Mouse (Mus musculus) embryo, embryonic 10 days (tissue): Measurements from ENCODE around the gene Dgki.

ENCODE experiments used
- DNase-seq: peaks from one replicate; pipeline ENCODE4 v3.0.0-alpha.2; 2015; ENCODE audit warnings: low spot score

Gene Dgki

GRCm38 (mm10) chr6:36810448-36810847 lies 489.5 kb downstream of the Dgki start:
- no peak for DNase-seq

GRCm38 (mm10) chr6:36809747-36810285 lies 490.2 kb downstream of the Dgki start, which contains the start of gene Ptn:
Gene Ptn, minus strand, starts transcription at chr6:36810220.
- DNase-seq, result peak; percentile 86

- DNase-seq, result peak; percentile 58
Measured at GRCm38 (mm10) chr6:36809311-36809726, 490.7 kb downstream of the Dgki start.

GRCm38 (mm10) chr6:36808306-36809058 lies 491.5 kb downstream of the Dgki start:
- peak; percentile 54 for DNase-seq

GRCm38 (mm10) chr6:36806906-36807305 lies 493.1 kb downstream of the Dgki start:
- DNase-seq, result no peak

- no peak for DNase-seq
Measured at GRCm38 (mm10) chr6:36800309-36800946, 499.6 kb downstream of the Dgki start.

- no peak for DNase-seq
Measured at GRCm38 (mm10) chr6:36797066-36797655, 502.8 kb downstream of the Dgki start.
